Mouse (Mus musculus): ENCODE data around the gene Tln2.

Gene Tln2

GRCm38 (mm10) chr9:67481851-67482250, 77.7 kb downstream of the Tln2 start:
- DNase-seq (ENCODE audit: low read depth, low spot score): no peak

- DNase-seq (ENCODE audit: low read depth, low spot score): no peak
Measured at GRCm38 (mm10) chr9:67477445-67477844, 82.1 kb downstream of the Tln2 start.

GRCm38 (mm10) chr9:67476184-67476583, 83.3 kb downstream of the Tln2 start:
- no peak for DNase-seq (ENCODE audit: low read depth, low spot score)

- DNase-seq (ENCODE audit: low read depth, low spot score): no peak
Measured at GRCm38 (mm10) chr9:67463440-67464122, 95.9 kb downstream of the Tln2 start.

- no peak for DNase-seq (ENCODE audit: low read depth, low spot score)
Measured at GRCm38 (mm10) chr9:67441484-67441883, 118.0 kb downstream of the Tln2 start.

- DNase-seq (ENCODE audit: low read depth, low spot score): no peak
Measured at GRCm38 (mm10) chr9:67437511-67437910, 122.0 kb downstream of the Tln2 start.

GRCm38 (mm10) chr9:67435333-67436154, 124.0 kb downstream of the Tln2 start:
- no peak for DNase-seq (ENCODE audit: low read depth, low spot score)

- no peak for DNase-seq (ENCODE audit: low read depth, low spot score)
Measured at GRCm38 (mm10) chr9:67429199-67429892, 130.2 kb downstream of the Tln2 start.

GRCm38 (mm10) chr9:67428306-67429047, 131.0 kb downstream of the Tln2 start:
- no peak for DNase-seq (ENCODE audit: low read depth, low spot score)

GRCm38 (mm10) chr9:67426304-67426703, 133.2 kb downstream of the Tln2 start:
- no peak for DNase-seq (ENCODE audit: low read depth, low spot score)

- DNase-seq (ENCODE audit: low read depth, low spot score): no peak
Measured at GRCm38 (mm10) chr9:67424110-67424509, 135.4 kb downstream of the Tln2 start.

GRCm38 (mm10) chr9:67418092-67418491, 141.4 kb downstream of the Tln2 start:
- DNase-seq (ENCODE audit: low read depth, low spot score): no peak

- no peak for DNase-seq (ENCODE audit: low read depth, low spot score)
Measured at GRCm38 (mm10) chr9:67410667-67411066, 148.8 kb downstream of the Tln2 start.

- no peak for DNase-seq (ENCODE audit: low read depth, low spot score)
Measured at GRCm38 (mm10) chr9:67404736-67405135, 154.8 kb downstream of the Tln2 start.

GRCm38 (mm10) chr9:67399563-67399962, 159.9 kb downstream of the Tln2 start:
- DNase-seq (ENCODE audit: low read depth, low spot score): no peak

- DNase-seq (ENCODE audit: low read depth, low spot score): no peak
Measured at GRCm38 (mm10) chr9:67397756-67398155, 161.7 kb downstream of the Tln2 start.

GRCm38 (mm10) chr9:67396446-67396845, 163.1 kb downstream of the Tln2 start:
- DNase-seq (ENCODE audit: low read depth, low spot score): no peak

GRCm38 (mm10) chr9:67384028-67384590, 175.4 kb downstream of the Tln2 start:
- DNase-seq (ENCODE audit: low read depth, low spot score): no peak

GRCm38 (mm10) chr9:67380095-67380494, 179.4 kb downstream of the Tln2 start:
- no peak for DNase-seq (ENCODE audit: low read depth, low spot score)

- DNase-seq (ENCODE audit: low read depth, low spot score): no peak
Measured at GRCm38 (mm10) chr9:67378772-67379171, 180.7 kb downstream of the Tln2 start.

- DNase-seq (ENCODE audit: low read depth, low spot score): no peak
Measured at GRCm38 (mm10) chr9:67368078-67368477, 191.4 kb downstream of the Tln2 start.
